Mouse (Mus musculus) liver, postnatal 0 days (tissue): ENCODE measurements around the gene Ryr3.

Experiments used
- CTCF ChIP-seq: sonication (generic); IDR thresholded peaks from 2 replicates; pipeline ENCODE4 v1.5.1; 2016; ENCODE audit warnings: antibody characterized with exemption, low read depth
- EP300 ChIP-seq: IDR thresholded peaks from 2 replicates; pipeline ENCODE4 v1.6.1; 2016; ENCODE audit warnings: antibody characterized with exemption, low read depth, mild to moderate bottlenecking

GRCm38 (mm10) chr2:112998498-112998897 lies 218.4 kb downstream of the Ryr3 start:
- TF ChIP-seq CTCF (no peak), EP300 (no peak)
